Mouse (Mus musculus): ENCODE measurements around the gene Sfr1. TPM values are rescaled to one million over a fixed set of nuclear protein-coding genes. Genes with fewer than 3 reads are reported as not detected.

The Sfr1 gene
- polyA plus RNA-seq, 1 experiment, result 15.7 TPM

- TF ChIP-seq POLR2A (IDR thresholded peaks at IDR 0.05; ENCODE audit: low read depth, low read length) (no peak), CTCF (IDR thresholded peaks at IDR 0.05; ENCODE audit: extremely low read depth, insufficient read length, insufficient replicate concordance, low read depth, low read length) (no peak)
- 75% methylated on average over 3 of the region's 3 CpGs for WGBS
- no peaks in the 10 kb centered on the region for H3K36me3 ChIP-seq (ENCODE audit: control insufficient read depth, insufficient read depth, low read length)
- no peaks in the 10 kb centered on the region; the same call in 1 of the 2 replicates for H3K27me3 ChIP-seq (ENCODE audit: control insufficient read depth, insufficient read depth, low read length)
- no peaks in the 10 kb centered on the region for H3K4me1 ChIP-seq (ENCODE audit: control insufficient read depth, insufficient read depth, insufficient read length, low read length)
- H3K4me3 ChIP-seq (ENCODE audit: low read depth, low read length), result no peak overlapping the region
- no peak overlapping the region for H3K27ac ChIP-seq (ENCODE audit: insufficient read depth, low read depth, low read length)
Observed at GRCm38 (mm10) chr19:47719147-47719546, 12.3 kb upstream of the Sfr1 start.

GRCm38 (mm10) chr19:47722471-47722870 is 9.0 kb upstream of the Sfr1 start:
- no peaks in the 10 kb centered on the region for H3K27me3 ChIP-seq (ENCODE audit: control insufficient read depth, insufficient read depth, low read length)
- no peaks in the 10 kb centered on the region for H3K36me3 ChIP-seq (ENCODE audit: control insufficient read depth, insufficient read depth, low read length)
- TF ChIP-seq CTCF (IDR thresholded peaks at IDR 0.05; ENCODE audit: extremely low read depth, insufficient read length, insufficient replicate concordance, low read depth, low read length) (no peak), POLR2A (IDR thresholded peaks at IDR 0.05; ENCODE audit: low read depth, low read length) (no peak)
- H3K27ac ChIP-seq (ENCODE audit: insufficient read depth, low read depth, low read length), result no peak overlapping the region
- H3K4me1 ChIP-seq (ENCODE audit: control insufficient read depth, insufficient read depth, insufficient read length, low read length), result no peaks in the 10 kb centered on the region
- WGBS, result 31% methylated on average over 6 of the region's 6 CpGs
- H3K4me3 ChIP-seq (ENCODE audit: low read depth, low read length), result no peak overlapping the region

GRCm38 (mm10) chr19:47724903-47725302 is 6.6 kb upstream of the Sfr1 start:
- Histone ChIP-seq H3K4me1 (ENCODE audit: control insufficient read depth, insufficient read depth, insufficient read length, low read length) (no peaks in the 10 kb centered on the region), H3K4me3 (ENCODE audit: low read depth, low read length) (no peak overlapping the region), H3K36me3 (ENCODE audit: control insufficient read depth, insufficient read depth, low read length) (no peaks in the 10 kb centered on the region), H3K27me3 (ENCODE audit: control insufficient read depth, insufficient read depth, low read length) (no peaks in the 10 kb centered on the region), H3K27ac (ENCODE audit: insufficient read depth, low read depth, low read length) (no peak overlapping the region)
- 74% methylated on average over 4 of the region's 4 CpGs for WGBS
- TF ChIP-seq POLR2A (IDR thresholded peaks at IDR 0.05; ENCODE audit: low read depth, low read length) (no peak), CTCF (IDR thresholded peaks at IDR 0.05; ENCODE audit: extremely low read depth, insufficient read length, insufficient replicate concordance, low read depth, low read length) (no peak)

- Histone ChIP-seq H3K4me1 (ENCODE audit: control insufficient read depth, insufficient read depth, insufficient read length, low read length) (no peaks in the 10 kb centered on the region), H3K4me3 (ENCODE audit: low read depth, low read length) (no peak overlapping the region), H3K36me3 (ENCODE audit: control insufficient read depth, insufficient read depth, low read length) (no peaks in the 10 kb centered on the region), H3K27me3 (ENCODE audit: control insufficient read depth, insufficient read depth, low read length) (no peaks in the 10 kb centered on the region), H3K27ac (ENCODE audit: insufficient read depth, low read depth, low read length) (no peak overlapping the region)
- TF ChIP-seq CTCF (IDR thresholded peaks at IDR 0.05; ENCODE audit: extremely low read depth, insufficient read length, insufficient replicate concordance, low read depth, low read length) (no peak), POLR2A (IDR thresholded peaks at IDR 0.05; ENCODE audit: low read depth, low read length) (no peak)
- WGBS, result 60% methylated on average over 7 of the region's 7 CpGs
Observed at GRCm38 (mm10) chr19:47725643-47726140, 5.8 kb upstream of the Sfr1 start.

GRCm38 (mm10) chr19:47730691-47731070 is 801 bp upstream of the Sfr1 start:
- Histone ChIP-seq H3K36me3 (ENCODE audit: control insufficient read depth, insufficient read depth, low read length) (peaks cover 16% of the 10 kb centered on the region), H3K27ac (ENCODE audit: insufficient read depth, low read depth, low read length) (peak overlapping the region; percentile 78), H3K4me1 (ENCODE audit: control insufficient read depth, insufficient read depth, insufficient read length, low read length) (no peaks in the 10 kb centered on the region), H3K27me3 (ENCODE audit: control insufficient read depth, insufficient read depth, low read length) (no peaks in the 10 kb centered on the region), H3K4me3 (ENCODE audit: low read depth, low read length) (peak overlapping the region; percentile 85)
- TF ChIP-seq POLR2A (IDR thresholded peaks at IDR 0.05; ENCODE audit: low read depth, low read length) (no peak), CTCF (IDR thresholded peaks at IDR 0.05; ENCODE audit: extremely low read depth, insufficient read length, insufficient replicate concordance, low read depth, low read length) (no peak)
- under 1% methylated on average over 12 of the region's 12 CpGs for WGBS

GRCm38 (mm10) chr19:47731931-47732330 is 449 bp downstream of the Sfr1 start:
- under 1% methylated on average over 10 of the region's 15 CpGs for WGBS
- Histone ChIP-seq H3K4me1 (ENCODE audit: control insufficient read depth, insufficient read depth, insufficient read length, low read length) (no peaks in the 10 kb centered on the region), H3K27ac (ENCODE audit: insufficient read depth, low read depth, low read length) (peak overlapping the region; percentile 82), H3K36me3 (ENCODE audit: control insufficient read depth, insufficient read depth, low read length) (peaks cover 21% of the 10 kb centered on the region), H3K27me3 (ENCODE audit: control insufficient read depth, insufficient read depth, low read length) (no peaks in the 10 kb centered on the region), H3K4me3 (ENCODE audit: low read depth, low read length) (peak overlapping the region; percentile 89)
- TF ChIP-seq CTCF (IDR thresholded peaks at IDR 0.05; ENCODE audit: extremely low read depth, insufficient read length, insufficient replicate concordance, low read depth, low read length) (no peak), POLR2A (IDR thresholded peaks at IDR 0.05; ENCODE audit: low read depth, low read length) (no peak)

GRCm38 (mm10) chr19:47747072-47747471 is 15.6 kb downstream of the Sfr1 start:
- no peaks in the 10 kb centered on the region for H3K4me1 ChIP-seq (ENCODE audit: control insufficient read depth, insufficient read depth, insufficient read length, low read length)
- TF ChIP-seq CTCF (IDR thresholded peaks at IDR 0.05; ENCODE audit: extremely low read depth, insufficient read length, insufficient replicate concordance, low read depth, low read length), result no peak
- TF ChIP-seq POLR2A (IDR thresholded peaks at IDR 0.05; ENCODE audit: low read depth, low read length), result no peak
- no peak overlapping the region for H3K4me3 ChIP-seq (ENCODE audit: low read depth, low read length)
- H3K27me3 ChIP-seq (ENCODE audit: control insufficient read depth, insufficient read depth, low read length), result no peaks in the 10 kb centered on the region; the same call in 1 of the 2 replicates
- H3K36me3 ChIP-seq (ENCODE audit: control insufficient read depth, insufficient read depth, low read length), result no peaks in the 10 kb centered on the region
- no peak overlapping the region for H3K27ac ChIP-seq (ENCODE audit: insufficient read depth, low read depth, low read length)
- 90% methylated on average over 2 of the region's 2 CpGs for WGBS

Measured in small intestine, adult 2 months (tissue).